Mouse (Mus musculus): ENCODE measurements at regions not wholly inside any gene's neighbourhood (a gene's known extent, or its start where the extent isn't known, plus 50 kb on each side); places are given as distances from the start of the nearest gene placed in this dataset.

DNA sequence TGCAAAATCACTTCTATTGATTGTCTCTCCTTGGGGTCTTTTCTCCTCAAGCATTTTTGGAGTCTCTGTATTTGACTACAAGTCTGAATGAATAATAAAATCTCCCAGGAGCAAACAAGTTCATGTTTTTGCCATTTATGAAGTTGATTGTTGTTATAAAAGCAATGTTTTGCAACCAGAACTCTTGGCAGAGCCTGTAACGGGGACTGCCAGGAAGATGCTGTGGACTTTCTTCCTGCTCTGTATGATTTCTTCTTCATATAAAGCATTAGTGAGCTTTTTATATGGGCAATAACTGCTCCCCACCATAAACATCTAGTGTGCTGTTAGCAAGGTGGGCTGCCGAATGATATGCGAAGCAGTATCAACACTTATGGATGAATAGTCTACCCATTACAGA is 136.3 kb downstream of the Cdca7 start:
- intact Hi-C loops (cut with DNase I) = no loop called here
- no peak for DNase-seq (ENCODE audit: low spot score in 2 of 2)

DNA sequence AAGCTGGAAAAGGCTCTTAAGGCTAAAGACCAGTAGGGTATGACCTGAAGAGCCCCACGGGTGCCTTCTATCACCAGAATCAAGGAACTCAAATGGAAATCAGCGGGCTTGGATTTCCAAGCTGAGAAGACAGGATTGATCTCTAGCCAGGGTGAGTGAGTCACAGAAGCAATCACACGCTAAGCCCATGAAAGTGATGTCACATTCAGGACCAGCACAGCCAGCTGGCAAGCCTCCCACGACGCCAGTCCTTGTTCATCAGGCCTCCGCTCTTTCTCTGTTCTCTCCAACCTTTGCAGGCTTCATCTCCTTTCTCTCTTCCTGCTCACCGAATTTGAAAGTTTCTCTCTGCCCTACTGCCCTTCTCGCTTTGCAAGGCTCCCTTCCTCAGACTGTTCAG is 138.3 kb downstream of the Cdca7 start:
- intact Hi-C loops (cut with DNase I) = no loop called here
- DNase-seq (ENCODE audit: low spot score in 2 of 2) = peak in 1 of 2 experiments; percentile 55

DNA sequence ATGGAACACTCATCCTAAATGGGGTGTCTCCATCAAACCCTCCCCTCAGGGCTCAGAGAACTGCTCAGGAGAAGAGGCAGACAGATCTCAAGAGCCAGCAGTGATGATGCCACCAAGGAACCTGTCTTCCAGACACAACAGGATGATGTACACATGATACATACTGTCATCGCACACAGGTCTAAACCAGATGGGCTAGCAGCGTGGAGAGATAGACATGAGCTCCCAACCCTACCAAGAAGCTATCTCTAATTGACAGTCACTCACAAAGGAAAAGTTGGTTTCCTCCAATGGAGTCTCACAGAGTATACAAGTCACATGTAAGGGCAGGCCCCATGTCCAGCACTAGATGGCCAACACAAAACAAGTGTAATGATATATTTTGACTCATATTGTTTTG is 139.9 kb downstream of the Cdca7 start:
- DNase-seq (ENCODE audit: low spot score in 2 of 2) = no peak
- intact Hi-C loops (cut with DNase I) = no loop called here

DNA sequence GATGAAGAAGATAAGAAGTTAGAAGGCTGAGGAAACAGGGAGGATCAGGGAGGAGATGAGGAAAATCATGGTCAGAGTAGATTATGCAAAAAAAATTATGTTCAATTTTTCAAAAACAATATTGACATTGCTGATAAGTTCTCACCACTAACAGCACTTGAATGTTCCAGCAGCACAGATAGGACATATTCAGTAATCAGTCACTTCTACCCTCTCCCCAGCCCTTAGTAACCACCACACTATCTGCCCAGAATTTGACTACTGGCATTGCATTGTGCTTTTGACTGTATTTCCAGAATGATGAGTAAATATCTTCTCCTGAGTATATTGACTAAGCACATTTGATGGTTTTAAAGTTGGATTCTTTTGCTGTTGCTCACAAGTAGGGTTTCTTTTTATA is 140.5 kb downstream of the Cdca7 start:
- intact Hi-C loops (cut with DNase I) = no loop called here
- no peak for DNase-seq (ENCODE audit: low spot score in 2 of 2)

DNA sequence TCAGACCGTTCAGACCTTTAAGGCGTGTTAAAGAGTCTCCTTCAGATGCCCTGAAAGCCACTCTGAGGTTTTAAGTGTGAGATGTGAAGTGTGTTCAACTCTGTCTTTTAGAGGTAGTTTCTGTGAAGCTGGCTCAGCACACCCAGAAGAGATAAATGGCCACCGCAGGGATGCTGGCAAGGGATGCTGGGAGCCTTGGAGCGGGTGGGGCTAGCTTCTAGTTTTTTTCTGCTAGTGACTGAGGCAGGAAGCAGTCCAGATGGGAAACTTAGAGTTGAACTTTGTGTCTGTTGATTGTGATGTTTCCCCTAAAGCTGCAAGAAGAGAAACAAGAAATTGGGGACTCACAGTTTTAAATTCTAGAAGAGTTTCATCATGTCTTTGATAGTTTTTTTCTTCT is 143.5 kb downstream of the Cdca7 start:
- intact Hi-C loops (cut with DNase I) = no loop called here
- peak in 1 of 2 experiments; percentile 5 for DNase-seq (ENCODE audit: low spot score in 2 of 2)

DNA sequence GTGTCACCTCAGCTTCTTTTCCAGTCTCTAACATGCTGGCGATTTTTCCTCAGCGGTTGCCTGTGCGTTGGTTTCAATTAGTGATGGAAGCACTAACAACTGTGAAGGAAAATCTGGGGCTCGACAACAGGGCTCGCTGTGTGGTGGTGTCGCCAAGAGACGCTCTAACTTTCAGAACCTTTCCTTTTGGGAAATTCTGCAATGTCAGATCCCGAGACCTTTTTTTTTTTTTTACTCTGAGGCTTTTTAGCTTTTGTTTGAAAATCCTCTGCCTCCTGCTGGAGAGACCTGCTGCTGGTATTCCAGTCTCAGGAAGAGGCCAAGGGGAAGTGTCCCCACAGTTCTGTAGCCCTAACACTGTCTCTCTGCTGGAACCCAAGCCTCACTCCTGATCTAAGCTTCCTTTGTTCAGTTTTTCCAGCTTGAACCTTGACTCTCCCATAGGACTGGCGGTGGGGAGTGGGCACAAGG is 144.3 kb downstream of the Cdca7 start:
- intact Hi-C loops (cut with DNase I) = loop anchor here (5.0 to 10.0 kb wide), 2 partner anchors 103 to 655 kb away; partner anchors contain the start of gene Sp9
- peak in 1 of 2 experiments; percentile 6 for DNase-seq (ENCODE audit: low spot score in 2 of 2)

DNA sequence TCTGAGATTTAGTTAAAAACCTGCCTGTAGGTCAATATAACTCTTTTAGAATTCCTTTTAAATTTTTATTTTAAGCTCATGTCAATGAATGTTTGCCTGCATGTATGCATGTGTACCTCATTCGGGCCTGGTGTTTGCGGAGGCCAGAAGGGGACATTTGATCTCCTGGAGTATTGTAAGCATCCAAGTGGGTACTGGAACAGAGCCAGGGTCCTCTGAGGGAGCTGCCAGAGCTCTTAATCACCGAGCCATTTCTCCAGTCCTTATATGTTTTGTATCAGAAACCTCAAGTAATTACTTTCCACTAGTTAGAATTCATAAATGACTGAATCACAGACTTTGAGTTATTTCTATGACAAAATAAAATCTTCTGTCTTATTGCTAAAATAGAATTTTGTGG is 152.0 kb downstream of the Cdca7 start:
- no peak for DNase-seq (ENCODE audit: low spot score in 2 of 2)
- intact Hi-C loops (cut with DNase I) = loop anchor here (10.0 kb wide), 1 partner anchor 647 kb away; the partner anchor contains the start of gene Sp9

DNA sequence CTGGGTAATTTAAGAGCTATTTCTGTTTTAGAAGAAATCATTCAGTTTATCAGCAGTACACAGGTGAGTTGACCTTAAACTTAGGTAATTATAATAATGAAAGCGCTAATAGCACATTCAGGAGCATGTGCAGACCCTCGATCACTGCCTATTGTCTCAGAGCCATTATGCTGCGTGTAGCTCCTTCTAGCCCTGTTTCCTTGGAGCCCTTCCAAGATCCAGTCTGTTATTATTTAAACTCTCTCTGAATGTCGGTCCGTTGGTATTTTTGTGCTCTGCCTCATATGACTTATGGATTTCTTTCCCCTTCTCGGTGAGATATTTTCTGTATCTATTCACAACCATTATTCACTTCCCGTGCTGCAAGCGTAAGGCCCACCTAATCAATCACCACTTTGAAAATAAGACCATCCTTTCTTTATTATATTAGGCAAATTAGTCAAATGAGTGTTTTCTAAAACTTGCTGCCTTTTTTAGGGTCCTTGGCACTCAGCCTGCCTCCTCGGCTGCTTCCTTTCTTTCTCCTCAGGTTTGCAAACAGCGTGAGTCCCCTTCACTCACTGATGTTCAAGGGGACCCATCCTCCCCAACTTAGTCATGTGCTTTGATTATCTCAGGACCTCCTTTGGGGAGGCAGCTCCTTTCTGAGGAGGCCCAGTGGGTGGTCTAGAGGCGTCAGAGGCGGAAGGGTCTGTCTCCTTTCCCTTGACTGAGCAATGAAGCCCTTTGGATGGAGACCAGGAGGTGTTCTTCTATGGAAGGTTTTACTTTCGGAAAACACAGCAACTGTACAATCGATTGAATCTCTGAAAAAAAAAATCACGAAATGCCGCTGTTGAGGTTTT is 152.9 kb downstream of the Cdca7 start:
- intact Hi-C loops (cut with DNase I) = loop anchor here (10.0 kb wide), 1 partner anchor 646 kb away; the partner anchor contains the start of gene Sp9
- DNase-seq (ENCODE audit: low spot score in 2 of 2) = no peak

DNA sequence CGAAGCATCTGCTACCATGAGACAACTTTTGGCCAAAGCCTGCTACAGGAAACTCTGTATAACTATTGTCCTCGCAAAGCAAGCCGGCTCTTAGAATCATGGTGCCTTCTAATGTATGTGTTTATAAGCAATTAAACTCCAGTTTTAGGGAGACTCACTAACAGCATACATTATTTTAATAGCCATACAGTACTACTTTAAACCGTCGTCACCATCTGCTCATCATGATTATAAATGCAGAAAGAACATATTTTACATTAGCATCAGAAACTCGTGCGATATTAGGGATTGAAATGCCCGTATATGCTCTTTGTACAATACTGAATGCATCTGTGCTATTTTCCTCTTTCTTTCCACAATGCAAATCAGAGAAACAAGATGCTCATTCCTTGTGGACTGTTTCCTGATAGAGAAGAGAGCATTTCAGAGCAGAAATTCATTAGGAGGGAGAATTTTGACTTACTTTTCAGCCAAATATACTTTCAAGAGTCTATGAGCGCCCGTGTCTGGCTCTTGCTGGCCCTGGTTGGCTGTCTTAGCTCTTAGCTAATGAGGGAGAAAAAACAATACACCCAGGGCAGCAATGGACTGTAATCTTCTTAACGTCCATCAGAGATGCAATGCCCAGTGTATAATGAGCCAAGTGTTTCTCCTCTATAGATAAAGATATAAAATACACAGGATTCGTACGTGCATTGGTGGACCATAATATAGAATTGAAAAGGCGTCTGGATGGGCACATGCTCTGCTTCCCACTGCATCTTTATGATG is 153.9 kb downstream of the Cdca7 start:
- intact Hi-C loops (cut with DNase I) = loop anchor here (10.0 kb wide), 1 partner anchor 645 kb away; the partner anchor contains the start of gene Sp9
- peak in 1 of 2 experiments; percentile 16 for DNase-seq (ENCODE audit: low spot score in 2 of 2)

DNA sequence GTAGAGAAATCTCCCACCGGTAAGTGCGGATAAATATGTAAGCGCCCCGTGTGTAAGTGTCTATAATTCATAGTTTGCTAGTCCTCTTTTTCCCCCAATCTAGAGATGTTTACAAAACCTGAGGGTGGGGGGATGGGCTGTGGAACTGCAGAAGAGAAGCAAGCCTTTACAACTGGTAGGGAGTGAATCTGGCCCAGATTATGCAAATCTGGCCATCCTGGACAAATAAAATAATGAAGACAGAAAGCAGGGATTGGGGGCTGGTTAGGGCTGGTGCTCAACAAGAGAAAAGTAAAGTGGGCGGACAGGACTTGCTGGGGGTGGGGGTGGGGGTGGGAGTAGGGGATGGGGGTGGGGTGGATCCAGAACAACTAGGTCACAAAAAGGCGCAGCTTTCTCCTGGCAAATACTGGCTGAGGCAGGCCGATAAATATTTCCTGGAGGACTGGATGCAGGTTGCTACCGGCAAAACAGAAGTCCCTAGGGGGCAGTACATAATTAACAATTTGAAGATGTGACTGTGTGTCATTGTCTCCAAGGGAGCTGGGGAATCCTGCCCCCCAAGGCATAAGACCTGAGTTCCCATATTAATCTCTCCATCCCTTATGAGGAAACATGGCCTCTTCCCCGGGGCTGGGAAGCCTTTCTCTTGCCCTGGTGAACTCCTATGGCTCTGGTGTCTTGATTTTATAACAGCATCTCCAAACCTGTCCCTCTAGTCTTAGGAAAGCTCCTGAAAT is 162.1 kb downstream of the Cdca7 start:
- intact Hi-C loops (cut with DNase I) = no loop called here
- no peak for DNase-seq (ENCODE audit: low spot score in 2 of 2)

DNA sequence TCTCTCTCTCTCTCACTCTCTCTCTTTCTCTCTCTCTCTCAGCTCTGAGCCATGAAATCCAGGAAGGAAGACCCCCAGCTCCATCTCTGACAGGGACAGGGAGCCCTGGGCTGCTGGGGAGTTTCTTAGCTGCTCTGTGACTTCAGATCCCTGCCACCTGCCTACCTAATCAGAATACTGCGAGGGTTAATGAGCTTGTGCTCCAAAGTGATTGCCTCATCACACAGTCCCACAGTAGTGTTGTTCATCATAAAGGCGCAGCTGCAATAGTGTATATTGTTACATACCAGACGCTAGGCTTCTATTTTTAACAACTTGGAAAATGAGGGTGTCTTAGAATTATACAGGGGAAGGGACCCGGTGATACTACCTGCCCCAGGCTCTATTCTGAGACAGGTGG is 163.1 kb downstream of the Cdca7 start:
- intact Hi-C loops (cut with DNase I) = no loop called here

DNA sequence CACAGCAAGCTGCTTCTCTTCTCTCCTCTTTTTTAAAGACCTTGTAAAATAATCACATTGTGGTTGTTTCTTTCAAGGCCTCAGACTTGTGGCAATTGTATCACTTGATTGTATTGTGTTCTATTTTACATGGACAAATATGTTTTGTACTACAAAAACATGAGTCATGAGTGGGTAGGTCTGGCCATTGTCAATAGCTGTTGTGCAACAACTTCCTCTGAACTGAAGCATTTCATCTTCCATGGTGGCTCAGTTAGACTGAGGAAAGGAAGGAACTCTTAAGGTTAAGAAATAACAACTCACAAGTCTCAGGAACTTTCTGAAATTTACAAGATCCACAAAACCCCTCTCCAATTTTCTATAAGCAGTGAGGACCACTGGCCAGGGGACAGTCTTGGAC is 165.3 kb downstream of the Cdca7 start:
- intact Hi-C loops (cut with DNase I) = no loop called here
- no peak for DNase-seq (ENCODE audit: low spot score in 2 of 2)

More for the DNA sequence above, 163.1 kb downstream of the Cdca7 start:
- no peak for DNase-seq (ENCODE audit: low spot score in 2 of 2)

DNA sequence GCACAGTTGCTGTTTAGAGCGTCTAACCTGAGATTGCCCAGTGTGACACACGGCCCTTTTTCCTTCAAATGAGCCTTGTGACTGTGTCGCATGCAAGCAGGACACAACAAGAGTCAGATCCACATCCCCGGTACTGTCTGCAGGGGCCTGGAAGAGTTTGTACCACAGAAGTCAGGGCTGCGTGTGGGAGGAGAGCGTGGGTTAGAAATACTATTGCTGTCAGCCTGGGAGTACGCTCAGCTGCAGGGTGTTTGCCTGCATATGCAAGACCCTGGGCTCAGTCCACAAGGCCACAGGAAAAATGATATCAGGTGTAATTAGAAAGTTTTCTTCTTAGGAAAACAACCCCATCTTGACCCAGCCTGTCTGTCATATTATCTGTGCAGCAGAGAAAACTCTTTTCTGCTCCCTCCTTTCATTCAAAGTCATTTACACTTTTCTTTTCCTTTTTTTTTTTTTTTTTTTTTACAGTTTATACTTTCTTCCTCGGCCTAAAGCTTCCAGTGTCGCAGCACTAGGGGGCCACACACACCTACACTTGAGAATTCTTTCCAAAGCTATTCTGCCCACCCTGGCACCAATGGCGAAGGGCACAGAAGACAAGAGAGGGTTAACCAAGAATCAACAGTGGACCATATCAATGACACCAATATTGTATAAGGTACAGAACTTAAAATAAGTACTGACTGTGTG is 168.3 kb downstream of the Cdca7 start:
- peak in 1 of 2 experiments; percentile 45 for DNase-seq (ENCODE audit: low spot score in 2 of 2)
- intact Hi-C loops (cut with DNase I) = no loop called here

DNA sequence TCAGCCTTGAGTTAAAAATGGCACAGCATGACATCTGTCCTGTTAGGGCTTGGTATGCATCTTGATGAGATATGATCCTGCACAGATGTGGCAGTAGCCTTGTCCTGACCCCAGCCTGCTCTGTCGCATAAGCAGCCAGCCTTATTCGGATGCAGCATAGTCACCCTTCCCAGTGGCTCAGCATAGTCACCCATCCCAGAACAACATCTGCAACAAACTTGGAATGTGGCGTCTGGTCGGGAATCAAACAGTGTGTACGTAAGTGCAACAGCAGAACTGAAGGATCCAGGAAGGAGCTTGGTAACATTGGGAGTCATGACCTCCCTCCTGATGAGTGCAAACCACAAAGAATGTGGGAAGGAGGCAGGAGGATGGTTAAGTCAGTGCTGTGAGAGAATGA is 171.7 kb downstream of the Cdca7 start:
- DNase-seq (ENCODE audit: low spot score in 2 of 2) = no peak
- intact Hi-C loops (cut with DNase I) = no loop called here

DNA sequence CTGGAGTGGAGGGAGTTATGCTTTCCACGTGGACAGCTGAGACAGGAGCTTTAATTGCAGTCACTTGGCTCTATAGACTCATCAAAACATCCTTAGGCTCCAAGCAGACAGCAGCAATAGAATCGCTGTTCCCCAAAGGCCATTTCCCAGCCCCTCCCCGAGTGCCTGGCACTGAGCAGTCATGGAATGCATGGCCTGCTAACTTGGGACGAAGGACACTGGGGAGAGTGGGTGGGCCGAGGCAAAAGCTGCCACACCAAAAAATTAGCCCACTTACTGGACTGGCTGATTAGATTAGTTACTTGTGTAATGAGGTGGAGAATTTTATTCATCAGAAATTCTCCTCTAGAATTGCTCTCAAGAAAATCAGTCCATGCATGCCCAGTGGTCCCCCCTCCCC is 172.3 kb downstream of the Cdca7 start:
- intact Hi-C loops (cut with DNase I) = no loop called here
- DNase-seq (ENCODE audit: low spot score in 2 of 2) = no peak

DNA sequence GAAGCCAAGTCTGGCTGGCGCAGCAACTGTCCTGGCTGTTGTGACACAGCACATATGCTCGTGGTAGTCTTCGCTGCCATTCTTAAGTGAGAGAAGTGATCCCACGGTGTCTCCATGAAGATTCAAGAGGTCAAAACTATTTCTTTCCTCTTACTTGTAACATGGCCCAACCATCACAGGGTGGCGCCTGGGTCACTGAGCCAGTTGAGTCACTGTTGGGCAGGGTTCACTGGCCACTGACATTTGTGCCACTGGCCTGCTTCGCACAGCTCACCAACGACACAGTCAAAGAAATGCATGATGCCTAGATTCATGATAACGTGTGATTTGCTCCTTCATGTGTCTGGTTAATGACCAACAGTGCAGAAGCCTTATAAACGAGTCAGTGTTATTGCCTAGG is 179.9 kb downstream of the Cdca7 start:
- DNase-seq (ENCODE audit: low spot score in 2 of 2) = no peak
- intact Hi-C loops (cut with DNase I) = no loop called here

DNA sequence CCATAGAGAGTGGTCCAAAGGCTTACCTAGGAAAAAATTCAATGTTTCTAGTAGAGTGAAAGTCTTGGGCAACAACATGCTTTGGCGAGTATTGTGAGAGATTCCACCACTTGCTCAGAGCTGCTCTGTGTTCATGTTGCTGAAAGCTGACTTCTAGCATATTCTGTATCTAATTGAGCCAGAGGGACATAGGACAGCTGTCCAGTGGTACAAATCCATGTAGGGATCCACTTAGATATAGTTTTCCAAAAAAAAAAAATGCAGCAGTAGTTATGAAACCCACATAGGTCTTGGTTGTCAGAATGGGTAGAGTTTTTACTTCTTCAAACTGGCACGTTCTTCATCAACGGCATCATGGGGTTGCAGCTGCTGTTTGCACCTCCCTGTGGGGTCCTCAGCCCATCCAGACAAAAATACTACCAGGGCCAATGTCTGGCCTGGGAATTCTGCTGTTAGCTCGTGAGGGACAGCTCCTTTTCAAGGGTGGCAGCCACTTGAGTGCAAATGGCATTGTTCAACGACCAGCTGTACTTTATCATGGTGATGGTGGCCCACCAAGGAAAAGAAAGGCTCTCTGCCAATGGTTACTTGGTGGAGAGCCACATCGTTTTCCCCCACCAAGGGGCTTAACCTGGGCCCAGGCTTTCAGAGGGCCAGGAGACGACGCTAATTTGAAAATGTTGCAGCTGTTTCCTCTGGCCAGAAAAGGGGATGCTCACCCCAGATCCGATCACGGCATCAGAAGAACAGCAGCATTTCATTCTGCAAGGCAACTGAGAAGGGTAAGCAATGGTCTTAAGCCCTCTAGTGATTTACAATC is 181.4 kb downstream of the Cdca7 start:
- intact Hi-C loops (cut with DNase I) = no loop called here
- no peak for DNase-seq (ENCODE audit: low spot score in 2 of 2)

DNA sequence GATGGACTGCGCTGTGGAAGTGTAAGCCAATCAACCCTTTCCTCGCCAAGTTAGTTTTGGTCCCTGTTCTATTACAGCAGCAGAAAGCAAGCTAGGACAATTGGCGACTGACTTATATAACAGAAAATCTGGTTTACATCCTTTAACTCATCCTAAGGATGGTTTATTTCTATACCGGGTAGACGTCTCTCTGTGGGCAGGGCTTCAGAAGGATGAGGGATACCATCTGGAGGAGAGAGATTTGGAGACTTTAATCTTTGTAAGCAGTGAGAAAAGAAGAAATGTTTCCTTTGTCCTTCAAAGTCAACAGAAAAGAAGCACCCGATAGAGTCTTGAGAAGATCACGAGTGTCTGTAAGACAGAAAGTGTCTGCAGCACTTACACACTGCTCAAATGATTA is 186.4 kb downstream of the Cdca7 start:
- intact Hi-C loops (cut with DNase I) = no loop called here
- peak in 1 of 2 experiments; percentile 64 for DNase-seq (ENCODE audit: low spot score in 2 of 2)
